Mouse (Mus musculus) E14TG2a.4 (cell line): Measurements from ENCODE around the gene Gm13078.

Source experiments
- H3K27me3 ChIP-seq: 2 replicates; pipeline ENCODE4 v1.6.1; 2014; ENCODE audit warnings: low read length, control low read depth; ENCODE audit not compliant: insufficient read depth
- H3K36me3 ChIP-seq: 2 replicates; pipeline ENCODE4 v1.6.1; 2014; ENCODE audit warnings: low read length, control low read depth; ENCODE audit not compliant: insufficient read depth
- H3K4me1 ChIP-seq: replicated peaks from 2 replicates; pipeline ENCODE4 v1.6.1; 2014; ENCODE audit warnings: low read depth, low read length, control low read depth
- H3K4me3 ChIP-seq: replicated peaks from 2 replicates; pipeline ENCODE4 v1.5.1; 2014; ENCODE audit warnings: mild to moderate bottlenecking, low read length
- H3K9me3 ChIP-seq: 2 replicates; pipeline ENCODE4 v1.6.1; 2014; ENCODE audit warnings: low read length, control low read depth
- CTCF ChIP-seq: conservative IDR thresholded peaks from 2 replicates; pipeline ENCODE4 v1.5.1; 2014; ENCODE audit warnings: low read length
- NANOG ChIP-seq: IDR thresholded peaks from 2 replicates; pipeline ENCODE4 v1.6.1; 2014; ENCODE audit warnings: borderline replicate concordance, low read length, mixed read lengths
- POU5F1 ChIP-seq: IDR thresholded peaks from 2 replicates; pipeline ENCODE4 v1.6.1; 2014; ENCODE audit warnings: low read length, borderline replicate concordance

The Gm13078 gene

GRCm38 (mm10) chr4:143719155-143719554 lies at the start of gene Gm13078:
TSS of gene Gm13078 (plus strand) at chr4:143719455.
- H3K4me1 ChIP-seq: no peaks in the 10 kb centered on the region
- no peaks in the 10 kb centered on the region for H3K36me3 ChIP-seq
- H3K4me3 ChIP-seq: no peak within 1 kb of the TSS
- TF ChIP-seq CTCF (no peak), POU5F1 (no peak), NANOG (no peak)
- H3K9me3 ChIP-seq: no peaks in the 10 kb centered on the region
- H3K27me3 ChIP-seq: no peaks in the 10 kb centered on the region

DNA sequence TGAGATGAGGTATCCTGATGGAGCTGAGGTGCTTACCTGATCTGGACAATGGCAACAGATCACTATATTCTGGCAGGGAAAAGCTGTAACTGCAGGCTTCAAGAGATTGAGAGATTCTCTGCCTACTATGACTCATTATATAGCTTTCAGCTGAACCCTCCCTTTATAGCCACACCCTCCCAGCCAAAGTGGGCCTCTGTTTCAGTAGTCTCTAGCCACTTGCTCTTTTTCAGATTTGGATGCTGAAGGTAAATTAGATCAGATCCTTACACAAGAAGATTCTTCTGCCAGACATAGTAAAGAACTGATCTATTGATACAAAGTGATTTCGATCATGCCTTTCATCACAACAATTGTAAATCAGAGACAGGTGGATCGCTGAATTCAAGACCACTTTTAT lies 16.6 kb upstream of the Gm13078 start, which contains the start of gene Gm13089:
TSS of gene Gm13089 (minus strand) at position 101 of the 400 bp plus-strand sequence.
- no peaks in the 10 kb centered on the region for H3K4me1 ChIP-seq
- no peak within 1 kb of the TSS for H3K4me3 ChIP-seq
- TF ChIP-seq CTCF (no peak), NANOG (no peak), POU5F1 (no peak)
- H3K27me3 ChIP-seq: no peaks in the 10 kb centered on the region
- peaks cover 10% of the 10 kb centered on the region for H3K9me3 ChIP-seq
- no peaks in the 10 kb centered on the region for H3K36me3 ChIP-seq
